Mouse (Mus musculus) adrenal gland, postnatal 36 days (tissue): Measurements from ENCODE around the gene Rtp2. TPM values are rescaled to one million over a fixed set of nuclear protein-coding genes. Genes with fewer than 3 reads are reported as not detected.

Source experiments
- DNase-seq, 2 experiments: peaks; one replicate each; pipeline ENCODE4 v3.0.0; 2021; ENCODE audit warnings: mixed read lengths in 1 of 2
- total RNA-seq, 2 experiments: library from RNA; stranded (reverse); gene quantifications; 2 replicates each; pipeline ENCODE4 v1.2.3; 2021

Rtp2 gene
- total RNA-seq, 2 experiments from 2014 or later: not detected

DNA sequence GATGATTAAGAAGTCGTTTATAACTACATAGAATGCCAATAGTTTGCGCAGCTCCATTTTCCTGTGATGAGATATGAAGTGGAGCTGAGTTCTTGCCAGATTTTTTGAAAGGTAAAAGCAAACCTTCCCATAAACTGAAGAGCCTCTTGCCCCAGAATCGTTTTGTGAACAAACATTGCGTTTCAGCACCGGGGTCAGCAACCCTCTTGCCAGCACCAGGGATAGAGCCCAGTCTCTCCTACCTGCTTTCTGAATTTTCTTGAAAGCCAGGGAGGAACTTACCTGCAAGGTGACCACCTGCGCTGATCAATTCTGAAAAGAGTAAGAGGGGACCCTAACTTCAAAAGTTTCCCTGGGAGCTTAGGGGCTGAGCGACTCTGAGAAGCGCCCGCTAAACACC is 42.0 kb downstream of the Rtp2 start:
- peak; percentile 48 to 57 for DNase-seq

DNA sequence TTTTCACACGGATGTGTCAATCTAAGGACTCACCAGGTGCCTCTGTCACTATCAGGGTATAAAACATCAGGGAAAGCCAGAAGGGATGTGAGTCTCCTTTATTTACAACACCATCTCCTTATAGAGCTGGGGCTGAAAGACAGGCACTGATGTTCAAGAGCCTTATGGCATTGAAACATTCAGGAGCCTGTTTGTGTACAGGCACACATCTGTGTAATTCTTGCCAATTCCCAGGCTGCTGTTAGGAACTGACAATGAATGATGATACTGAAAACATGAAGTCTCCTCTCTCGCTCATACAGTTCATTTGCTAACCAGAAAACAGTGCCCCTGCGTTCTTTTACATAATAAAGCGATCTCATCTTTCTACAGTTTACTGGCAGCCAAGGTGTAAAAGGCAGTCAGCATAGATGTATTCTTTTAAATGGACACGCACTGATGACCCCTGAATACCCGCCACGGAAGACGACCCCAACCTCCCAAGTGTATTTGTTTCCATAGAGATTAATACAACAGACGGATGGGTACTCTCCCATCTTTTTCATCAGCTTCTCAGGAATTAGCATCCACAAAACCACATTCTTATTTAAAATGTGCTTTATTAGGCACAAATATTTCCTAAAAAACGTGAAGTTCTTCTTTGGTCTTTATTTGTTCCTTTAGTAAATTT is 44.1 kb downstream of the Rtp2 start:
- no peak for DNase-seq

DNA sequence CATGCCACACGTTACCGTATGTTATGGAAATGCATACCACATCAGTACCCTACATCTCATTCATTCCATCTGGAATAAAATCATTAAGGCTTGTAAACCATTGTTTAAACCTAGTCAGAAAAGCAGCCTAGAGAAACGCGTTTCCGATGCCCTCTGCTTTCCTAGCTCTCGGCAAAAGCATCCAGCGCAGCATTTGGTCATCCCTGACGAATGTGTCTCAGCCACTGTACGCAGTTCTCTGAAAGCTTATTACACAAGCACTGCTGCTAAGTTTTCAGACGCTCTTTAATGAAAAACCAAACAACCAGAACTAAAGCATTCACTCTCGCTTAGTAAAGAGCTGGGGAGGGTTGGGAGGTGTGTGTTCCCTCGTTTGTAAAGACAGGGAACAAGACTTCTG is 47.1 kb downstream of the Rtp2 start:
- DNase-seq: no peak

Other genes starting within 250 kb of the Rtp2 start
- not detected for gene Sst, start 41.4 kb downstream of the Rtp2 start, total RNA-seq
- not detected for gene Gm37419, start 56.1 kb upstream of the Rtp2 start, total RNA-seq
- gene Bcl6, start 56.5 kb upstream of the Rtp2 start, total RNA-seq: 10 to 100 TPM; 24.6 to 68.8 TPM